Mouse (Mus musculus): ENCODE data around the gene March8.

- TF ChIP-seq CTCF (IDR thresholded peaks at IDR 0.05; ENCODE audit: low read depth) (no peak), EP300 (optimal IDR thresholded peaks at IDR 0.05) (no peak)
Observed at GRCm38 (mm10) chr6:116331396-116331795, 6.4 kb upstream of the March8 start.

All from stomach, postnatal 0 days (tissue).